Mouse (Mus musculus) G1E (cell line): ENCODE measurements around the gene Zfp454.

Source experiments
- CTCF ChIP-seq: IDR thresholded peaks from 2 replicates; pipeline ENCODE4 v1.5.1; 2012; ENCODE audit warnings: low read depth, low read length, inconsistent platforms, mixed read lengths
- GATA1 ChIP-seq: IDR thresholded peaks from 2 replicates; pipeline ENCODE4 v1.6.1; 2012; ENCODE audit warnings: borderline replicate concordance, low read length, inconsistent platforms, mixed read lengths

DNA sequence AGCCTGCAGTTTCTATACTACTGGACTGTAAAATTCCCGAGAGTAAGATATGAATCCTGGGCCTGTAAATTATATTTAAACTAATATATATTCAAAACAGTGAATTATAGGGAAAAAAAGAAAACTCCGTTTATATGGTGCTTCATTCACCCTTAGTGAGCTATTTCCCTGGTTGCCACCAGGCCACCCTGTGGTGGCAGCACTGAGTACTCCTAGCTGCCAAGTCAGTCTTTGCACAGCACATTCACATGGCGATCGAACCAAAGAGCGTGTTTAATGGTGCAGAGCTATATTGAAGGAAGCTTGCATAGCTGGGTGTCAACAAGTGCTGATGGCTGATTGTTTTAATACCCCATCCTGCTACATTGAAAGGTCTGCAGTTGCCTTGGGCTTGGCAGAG lies 40.4 kb downstream of the Zfp454 start:
- TF ChIP-seq CTCF (no peak), GATA1 (no peak)
